Mouse (Mus musculus): ENCODE results near the gene Lbh.

The Lbh gene

GRCm38 (mm10) chr17:72937204-72937603 is 19.1 kb downstream of the Lbh start:
- intact Hi-C loops (cut with DNase I) = no loop called here

- intact Hi-C loops (cut with DNase I) = no loop called here
Measured at GRCm38 (mm10) chr17:72938026-72938795, 20.1 kb downstream of the Lbh start.

- intact Hi-C loops (cut with DNase I) = no loop called here
Measured at GRCm38 (mm10) chr17:72938871-72939568, 20.9 kb downstream of the Lbh start.

DNA sequence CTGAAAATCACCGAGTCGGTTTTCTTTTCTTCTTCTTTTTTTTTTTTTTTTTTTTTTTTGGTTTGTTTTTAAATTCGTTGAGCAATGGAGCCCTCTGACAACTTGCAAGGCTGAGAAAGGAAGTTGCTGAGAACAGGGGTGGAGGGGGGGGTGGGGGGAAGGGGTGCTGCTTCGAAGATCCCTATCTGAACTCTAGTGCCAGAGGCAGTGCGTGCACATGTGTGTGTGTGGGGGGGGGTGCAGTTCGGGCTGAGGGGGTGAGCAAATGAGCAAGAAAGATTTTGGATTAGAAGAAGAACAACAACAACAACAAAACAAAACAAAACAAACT is 21.4 kb downstream of the Lbh start:
- intact Hi-C loops (cut with DNase I) = no loop called here

DNA sequence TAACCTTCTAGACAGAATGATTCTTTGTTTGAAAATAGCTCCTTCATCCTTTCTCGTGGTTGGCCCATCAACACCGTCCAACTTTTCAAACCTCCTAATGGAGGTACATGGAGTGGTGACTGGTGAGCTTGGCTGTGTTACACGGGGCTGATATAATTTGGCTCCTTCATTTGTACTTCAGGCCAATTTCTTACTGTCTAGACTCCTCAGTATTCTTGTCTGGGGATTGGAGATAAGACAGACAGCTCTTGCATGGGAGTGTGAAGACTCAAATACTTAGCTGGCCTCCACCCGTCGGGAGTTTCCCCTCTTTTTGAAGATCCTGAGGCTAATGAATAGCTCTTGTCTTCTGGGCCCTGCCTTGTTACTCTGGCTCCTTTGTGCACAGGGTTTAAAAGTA is 26.3 kb downstream of the Lbh start:
- intact Hi-C loops (cut with DNase I) = no loop called here

- intact Hi-C loops (cut with DNase I) = no loop called here
Measured at GRCm38 (mm10) chr17:72947111-72947859, 29.2 kb downstream of the Lbh start.

DNA sequence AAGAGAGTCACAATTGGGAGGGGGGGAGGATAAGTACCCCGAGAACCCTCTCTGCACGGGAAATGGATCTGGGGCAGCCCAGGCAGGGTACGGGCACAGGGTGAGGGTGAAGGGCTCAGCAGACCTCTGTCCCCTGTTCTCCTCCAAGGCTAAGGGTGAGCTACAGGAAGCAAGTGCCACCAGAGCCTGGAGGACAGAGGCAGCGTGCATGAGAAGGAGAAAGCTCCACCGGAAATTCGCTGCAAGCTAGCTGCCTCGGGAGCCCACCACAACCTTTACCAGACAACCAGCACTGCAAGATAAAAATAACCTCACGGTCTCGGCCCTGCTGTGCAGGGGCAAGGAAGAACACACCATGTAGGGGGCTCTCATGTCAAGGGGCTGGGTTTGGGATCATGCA is 30.0 kb downstream of the Lbh start:
- intact Hi-C loops (cut with DNase I) = no loop called here

GRCm38 (mm10) chr17:72949247-72949701 is 31.2 kb downstream of the Lbh start:
- intact Hi-C loops (cut with DNase I) = no loop called here

GRCm38 (mm10) chr17:72951331-72951730 is 33.2 kb downstream of the Lbh start:
- intact Hi-C loops (cut with DNase I) = no loop called here

DNA sequence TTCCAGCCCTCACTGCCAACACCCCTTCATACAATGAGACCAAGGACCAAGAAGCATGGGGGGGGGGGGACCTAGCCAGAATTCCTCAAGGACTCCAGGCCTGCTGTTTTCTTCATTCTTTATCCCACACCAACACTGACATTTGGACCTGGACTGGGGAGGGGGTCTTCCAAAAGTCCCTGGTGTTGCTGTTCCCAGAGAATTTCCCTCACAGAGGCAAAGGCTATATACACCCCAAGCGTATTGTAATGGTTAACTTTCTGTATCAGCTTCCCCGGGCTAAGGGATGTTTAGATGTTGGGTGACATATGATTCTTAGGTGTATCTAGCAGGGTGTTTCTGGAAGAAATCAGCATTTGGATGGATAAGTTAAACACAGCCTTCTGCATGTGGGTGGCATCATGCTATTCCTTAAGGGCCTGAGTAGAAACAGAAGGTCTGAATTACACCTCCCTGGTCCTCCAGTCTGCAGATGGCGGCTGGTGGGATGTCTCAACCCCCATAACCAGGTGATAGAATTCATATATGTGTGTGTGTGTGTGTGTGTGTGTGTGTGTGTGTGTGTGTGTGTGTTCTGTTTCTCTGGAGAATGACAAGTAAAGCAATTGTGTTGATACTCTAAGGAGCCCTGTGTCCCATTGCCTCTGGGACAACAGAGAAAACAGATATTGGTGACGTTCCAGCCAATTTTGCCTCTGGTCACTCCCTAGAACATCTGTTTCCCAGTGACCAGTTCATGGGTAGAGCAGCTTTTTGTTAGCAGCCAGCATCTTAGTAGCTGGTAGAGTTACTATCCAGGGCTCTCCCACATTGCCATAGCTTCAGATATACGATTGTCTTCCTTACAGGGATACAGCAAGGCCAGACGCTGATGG is 35.9 kb downstream of the Lbh start:
- intact Hi-C loops (cut with DNase I) = no loop called here

GRCm38 (mm10) chr17:72955534-72955933 is 37.4 kb downstream of the Lbh start:
- intact Hi-C loops (cut with DNase I) = no loop called here

DNA sequence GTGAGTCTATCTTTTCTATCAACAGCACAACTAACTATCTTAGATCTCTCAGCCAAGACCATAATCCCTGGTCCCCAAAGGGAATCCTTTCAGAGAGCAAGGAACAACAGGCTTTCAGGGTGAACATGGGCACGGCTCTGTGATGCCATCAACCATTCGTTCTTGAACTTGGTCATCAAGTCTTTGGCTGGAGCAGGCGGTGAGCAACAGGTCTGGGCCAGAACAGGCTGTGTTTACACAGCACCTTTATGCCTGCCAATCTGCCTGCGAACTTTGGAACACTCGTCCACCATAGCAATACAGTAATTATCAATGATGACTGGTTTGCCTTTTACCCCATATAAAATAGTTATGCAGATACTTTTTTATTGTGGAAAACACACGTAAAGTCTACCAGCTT is 38.9 kb downstream of the Lbh start:
- intact Hi-C loops (cut with DNase I) = no loop called here

DNA sequence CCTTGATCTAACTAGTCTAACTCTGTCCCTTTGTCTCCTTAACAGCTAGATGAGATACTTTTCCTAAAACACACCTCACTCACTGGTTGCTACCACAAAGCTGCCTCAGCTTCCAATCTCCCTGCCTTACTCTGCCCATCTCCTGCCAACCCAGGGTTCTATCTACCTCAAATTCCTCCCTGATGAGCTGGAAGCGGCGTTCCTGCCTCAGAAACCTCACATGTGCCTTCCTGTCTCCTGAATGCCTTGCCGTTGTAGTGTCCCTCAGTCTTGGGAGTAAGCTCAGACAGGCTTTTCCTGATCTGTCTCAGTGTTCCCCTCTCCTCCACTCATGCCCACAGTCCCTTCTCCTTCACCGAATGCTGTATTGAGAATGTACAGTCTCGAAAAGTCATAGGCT is 40.8 kb downstream of the Lbh start:
- intact Hi-C loops (cut with DNase I) = no loop called here

DNA sequence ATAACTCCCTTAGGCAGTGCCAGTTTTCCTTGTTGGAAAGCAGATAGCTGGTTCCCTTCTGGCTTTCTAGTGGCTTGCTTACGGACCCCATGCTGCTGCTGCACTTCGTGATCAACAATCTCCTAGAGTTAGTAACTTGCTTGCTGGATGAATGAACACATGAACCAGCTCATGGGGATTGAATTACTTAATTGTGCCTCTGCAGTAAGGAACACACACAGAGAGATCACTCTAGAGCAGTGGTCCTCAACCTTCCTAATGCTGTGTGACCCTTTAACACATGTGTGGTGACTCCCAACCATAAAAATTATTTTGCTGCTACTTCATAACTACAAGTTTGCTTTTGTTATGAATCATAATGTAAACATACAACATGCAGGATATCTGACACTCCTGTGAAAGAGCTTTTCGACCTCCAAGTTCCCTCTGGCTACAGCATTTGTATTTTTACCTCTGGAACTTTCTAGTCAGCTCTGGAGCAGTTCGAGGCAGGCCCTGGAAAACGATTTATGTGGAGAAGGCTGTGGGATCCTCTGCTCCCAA is 41.5 kb downstream of the Lbh start:
- intact Hi-C loops (cut with DNase I) = no loop called here

GRCm38 (mm10) chr17:72960243-72960642 is 42.1 kb downstream of the Lbh start:
- intact Hi-C loops (cut with DNase I) = no loop called here

- intact Hi-C loops (cut with DNase I) = no loop called here
Measured at GRCm38 (mm10) chr17:72960873-72961272, 42.8 kb downstream of the Lbh start.

DNA sequence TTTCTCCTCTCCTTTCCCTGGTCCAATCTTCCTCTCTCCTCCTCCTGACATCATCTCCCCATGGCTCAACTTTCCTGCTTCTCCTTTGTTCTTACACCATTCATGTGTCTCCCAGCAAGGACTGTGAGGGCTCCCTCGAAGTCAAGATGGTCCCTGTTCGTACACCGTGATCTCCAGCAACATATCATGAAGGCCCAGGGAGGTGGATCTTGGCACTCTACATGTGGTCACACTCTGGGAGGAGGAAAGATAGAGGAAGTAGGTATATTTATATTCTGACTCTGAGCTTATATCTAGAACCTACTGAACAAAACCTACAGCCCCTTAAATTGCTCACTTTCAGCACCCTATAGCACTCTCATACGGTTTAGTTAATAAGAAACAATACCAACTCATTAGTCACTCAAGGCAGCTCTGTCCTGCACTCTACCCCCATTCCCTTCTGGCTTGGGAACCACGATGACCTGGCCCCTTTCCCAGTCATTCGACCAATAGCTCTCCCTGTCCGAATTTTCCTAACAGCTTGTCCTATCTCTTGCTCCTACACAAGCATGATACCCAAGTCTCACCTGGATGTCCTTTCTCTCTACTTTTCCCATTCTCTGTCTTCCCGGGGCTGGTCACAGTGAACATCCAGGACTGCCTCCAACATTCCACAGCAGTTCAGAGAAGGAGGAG is 44.0 kb downstream of the Lbh start:
- intact Hi-C loops (cut with DNase I) = no loop called here

- intact Hi-C loops (cut with DNase I) = no loop called here
Measured at GRCm38 (mm10) chr17:72965687-72966086, 47.6 kb downstream of the Lbh start.

DNA sequence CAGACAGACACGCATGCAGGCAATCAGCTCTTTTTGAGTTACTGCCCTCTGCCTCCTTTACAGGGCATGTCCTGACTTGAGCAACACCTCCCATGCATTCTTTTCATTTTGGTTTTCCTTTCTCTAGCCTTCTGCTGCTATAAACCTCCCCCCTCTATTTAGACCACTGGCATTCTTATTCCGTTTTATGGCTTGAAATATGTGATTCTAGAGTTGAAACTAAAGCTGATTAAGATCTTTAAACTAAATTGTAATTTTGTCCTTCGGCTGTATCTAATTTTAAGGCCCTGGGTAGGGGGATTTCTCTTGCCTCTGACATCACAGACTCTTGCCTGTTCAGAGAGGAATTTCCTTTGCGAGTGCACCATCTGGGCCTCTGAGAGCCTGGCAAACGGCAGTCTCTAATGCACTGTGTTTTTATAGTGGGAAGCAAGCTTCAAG is 48.0 kb downstream of the Lbh start:
- intact Hi-C loops (cut with DNase I) = no loop called here

GRCm38 (mm10) chr17:72966878-72967277 is 48.8 kb downstream of the Lbh start:
- intact Hi-C loops (cut with DNase I) = no loop called here

Measured in adrenal gland (tissue).